Mouse (Mus musculus) stomach, embryonic 15.5 days (tissue): ENCODE measurements at regions not wholly inside any gene's neighbourhood (a gene's known extent, or its start where the extent isn't known, plus 50 kb on each side); places are given as distances from the start of the nearest gene placed in this dataset.

Experiments
- ATAC-seq: fragments of 200-750 bp; cut with Nextera tagmentation; 2 replicates; pipeline ENCODE4 v1.8.0; 2017; ENCODE audit warnings: low read depth, moderate number of reproducible peaks, moderate TSS enrichment; ENCODE audit not compliant: insufficient read depth, low FRiP score
- H3K27ac ChIP-seq: fragments of 300-500 bp; sonication (generic); 2 replicates; pipeline ENCODE4 v1.5.1; 2015; ENCODE audit warnings: mild to moderate bottlenecking, inconsistent platforms
- H3K27me3 ChIP-seq: fragments of 300-500 bp; sonication (generic); replicated peaks from 2 replicates; pipeline ENCODE4 v1.6.1; 2015; ENCODE audit warnings: inconsistent platforms
- H3K36me3 ChIP-seq: fragments of 300-500 bp; sonication (generic); 2 replicates; pipeline ENCODE4 v1.6.1; 2015; ENCODE audit warnings: inconsistent platforms
- H3K4me1 ChIP-seq: fragments of 300-500 bp; sonication (generic); 2 replicates; pipeline ENCODE4 v1.6.1; 2015; ENCODE audit warnings: inconsistent platforms
- H3K4me2 ChIP-seq: fragments of 300-500 bp; sonication (generic); 2 replicates; pipeline ENCODE4 v1.6.1; 2015; ENCODE audit warnings: mild to moderate bottlenecking, inconsistent platforms
- H3K4me3 ChIP-seq: fragments of 300-500 bp; sonication (generic); replicated peaks from 2 replicates; pipeline ENCODE4 v1.5.1; 2015; ENCODE audit warnings: inconsistent platforms
- H3K9ac ChIP-seq: fragments of 300-500 bp; sonication (generic); 2 replicates; pipeline ENCODE4 v1.6.1; 2015; ENCODE audit warnings: inconsistent platforms
- H3K9me3 ChIP-seq: fragments of 300-500 bp; sonication (generic); 2 replicates; pipeline ENCODE4 v1.6.1; 2016; ENCODE audit warnings: inconsistent platforms
- WGBS: fragments of 180-500 bp; shearing (Covaris S2); methylation state at CpG from one replicate; pipeline ENCODE4 v1.1.7; 2015; 5-methylcytosine and 5-hydroxymethylcytosine counted together

DNA sequence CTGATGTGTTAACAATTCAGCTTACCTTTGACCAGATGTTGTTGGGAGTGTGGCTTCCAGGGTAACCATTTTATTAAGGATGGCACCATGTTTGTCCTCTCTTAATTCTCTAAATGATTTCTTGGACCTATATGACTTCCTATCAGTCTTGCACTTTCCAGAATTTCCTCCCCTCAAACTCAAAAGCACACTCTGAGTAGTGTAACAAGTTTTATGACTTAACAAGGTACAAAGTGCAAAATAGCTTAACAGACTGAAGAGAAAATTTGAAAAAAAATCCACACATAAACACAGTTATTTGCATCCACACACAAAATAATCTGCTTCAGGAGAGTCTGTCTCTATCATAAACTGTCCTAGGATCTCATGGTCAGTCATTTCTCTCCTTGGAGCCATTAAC is 251.0 kb upstream of the Kirrel3 start:
- no peak overlapping the region for H3K27ac ChIP-seq
- H3K27me3 ChIP-seq = no peaks in the 10 kb centered on the region
- ATAC-seq = no peak
- no peaks in the 10 kb centered on the region for H3K9me3 ChIP-seq
- H3K9ac ChIP-seq = no peak overlapping the region
- H3K4me3 ChIP-seq = no peak overlapping the region
- no peak overlapping the region for H3K4me2 ChIP-seq
- H3K36me3 ChIP-seq = no peaks in the 10 kb centered on the region
- no peaks in the 10 kb centered on the region for H3K4me1 ChIP-seq

- no peak overlapping the region for H3K4me2 ChIP-seq
- WGBS = 85% methylated on average over 2 of the region's 2 CpGs
- H3K9me3 ChIP-seq = no peaks in the 10 kb centered on the region
- H3K4me1 ChIP-seq = no peaks in the 10 kb centered on the region
- H3K36me3 ChIP-seq = no peaks in the 10 kb centered on the region
- H3K9ac ChIP-seq = no peak overlapping the region
- H3K27me3 ChIP-seq = no peaks in the 10 kb centered on the region
- no peak overlapping the region for H3K27ac ChIP-seq
- H3K4me3 ChIP-seq = no peak overlapping the region
- ATAC-seq = no peak
Observed at GRCm38 (mm10) chr9:34239531-34239930, 246.2 kb upstream of the Kirrel3 start.

DNA sequence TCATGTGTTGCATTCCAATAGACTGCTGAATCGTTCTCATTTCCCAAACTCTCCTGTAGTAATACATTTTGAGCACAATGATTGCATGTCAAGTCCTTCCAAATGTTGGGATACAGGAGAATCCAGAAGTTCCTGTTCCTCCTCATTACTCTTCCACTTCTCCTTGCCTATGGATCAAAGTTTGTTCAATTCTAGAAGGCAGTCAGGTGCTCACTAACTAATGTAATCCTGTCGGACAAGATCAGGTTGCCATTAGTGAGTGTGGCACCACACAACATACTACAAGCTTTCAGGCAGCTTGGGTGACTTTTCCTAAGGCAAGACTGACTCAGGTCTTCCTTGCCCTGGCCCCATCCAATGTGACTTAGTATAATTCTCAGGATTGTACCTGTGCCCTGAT is 242.0 kb upstream of the Kirrel3 start:
- Histone ChIP-seq H3K9me3 (no peaks in the 10 kb centered on the region), H3K4me2 (no peak overlapping the region), H3K27me3 (no peaks in the 10 kb centered on the region), H3K4me1 (no peaks in the 10 kb centered on the region), H3K36me3 (no peaks in the 10 kb centered on the region), H3K9ac (no peak overlapping the region), H3K27ac (no peak overlapping the region), H3K4me3 (no peak overlapping the region)
- ATAC-seq = no peak
- WGBS = 72% methylated on average over 2 of the region's 2 CpGs

DNA sequence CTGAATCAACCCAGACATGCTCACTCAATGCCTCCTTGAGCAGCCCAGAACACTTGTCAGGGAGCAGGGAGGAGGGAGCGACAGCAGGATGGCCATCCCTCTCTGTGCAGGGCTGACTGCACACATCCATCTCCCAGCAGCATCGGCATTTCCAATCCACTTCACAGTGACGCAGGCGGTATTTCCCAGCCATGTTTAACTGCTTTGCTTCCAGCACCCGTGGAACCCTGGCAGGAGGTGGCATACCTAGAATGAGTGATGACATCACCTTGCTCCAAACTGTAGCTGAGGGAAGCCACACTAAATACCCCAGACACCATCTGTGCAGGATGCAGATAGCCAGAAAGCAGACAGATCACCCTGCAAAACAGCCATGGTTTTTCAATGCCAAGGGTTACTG is 241.1 kb upstream of the Kirrel3 start:
- Histone ChIP-seq H3K27ac (no peak overlapping the region), H3K9ac (no peak overlapping the region), H3K4me1 (no peaks in the 10 kb centered on the region), H3K36me3 (no peaks in the 10 kb centered on the region), H3K4me2 (no peak overlapping the region), H3K4me3 (no peak overlapping the region), H3K27me3 (no peaks in the 10 kb centered on the region), H3K9me3 (no peaks in the 10 kb centered on the region)
- no peak for ATAC-seq
- WGBS = 75% methylated on average over 5 of the region's 5 CpGs

DNA sequence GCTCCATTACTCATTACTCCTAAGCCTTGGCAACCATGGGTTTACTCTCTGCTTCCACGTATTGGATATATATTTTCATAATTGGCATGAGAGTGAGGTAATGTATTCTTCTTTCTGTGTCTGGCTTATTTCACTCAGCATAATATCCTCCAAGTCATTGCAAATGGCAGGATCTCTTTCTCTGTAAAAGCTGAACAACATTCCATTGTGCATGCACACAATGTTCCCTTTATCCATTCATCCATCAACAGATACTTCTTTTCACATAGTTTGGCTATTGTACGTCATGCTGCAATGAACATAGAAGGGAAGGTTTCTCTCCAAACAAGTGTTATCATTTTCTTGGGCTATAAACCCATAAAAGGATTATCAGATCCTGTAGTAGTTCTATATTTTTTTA is 232.9 kb upstream of the Kirrel3 start:
- H3K36me3 ChIP-seq = no peaks in the 10 kb centered on the region
- H3K27ac ChIP-seq = no peak overlapping the region
- H3K4me2 ChIP-seq = no peak overlapping the region
- no peaks in the 10 kb centered on the region for H3K4me1 ChIP-seq
- 64% methylated on average over 2 of the region's 2 CpGs for WGBS
- H3K4me3 ChIP-seq = no peak overlapping the region
- H3K9me3 ChIP-seq = no peaks in the 10 kb centered on the region
- no peak for ATAC-seq
- H3K27me3 ChIP-seq = no peaks in the 10 kb centered on the region
- H3K9ac ChIP-seq = no peak overlapping the region

DNA sequence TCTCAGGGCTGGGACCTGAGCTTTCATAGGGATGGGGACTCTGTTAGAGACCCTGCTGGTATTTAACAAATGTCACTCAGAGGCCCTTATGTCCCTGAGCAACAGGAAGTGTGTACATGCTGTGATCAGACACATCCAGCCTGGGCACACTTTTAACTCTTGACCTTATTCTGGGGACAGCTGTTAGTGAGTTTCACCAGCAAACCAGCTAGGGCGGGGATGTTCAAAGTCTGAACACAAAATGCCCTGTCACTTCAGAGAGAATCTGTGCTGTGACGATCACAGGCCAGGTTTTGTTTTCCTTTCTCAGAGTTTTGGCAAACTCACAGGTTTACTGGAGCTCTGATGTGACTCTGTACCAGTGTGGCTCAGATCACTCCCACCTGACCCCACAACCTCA is 227.2 kb upstream of the Kirrel3 start:
- Histone ChIP-seq H3K36me3 (no peaks in the 10 kb centered on the region), H3K4me2 (no peak overlapping the region), H3K27ac (no peak overlapping the region), H3K4me1 (no peaks in the 10 kb centered on the region), H3K9me3 (no peaks in the 10 kb centered on the region), H3K4me3 (no peak overlapping the region), H3K9ac (no peak overlapping the region), H3K27me3 (no peaks in the 10 kb centered on the region)
- ATAC-seq = no peak
- 53% methylated on average over 2 of the region's 2 CpGs for WGBS

- H3K4me1 ChIP-seq = no peaks in the 10 kb centered on the region; the same call in 1 of the 2 replicates
- H3K9me3 ChIP-seq = no peaks in the 10 kb centered on the region
- H3K4me3 ChIP-seq = no peak overlapping the region
- H3K27me3 ChIP-seq = no peaks in the 10 kb centered on the region
- H3K9ac ChIP-seq = no peak overlapping the region
- 69% methylated on average over 5 of the region's 5 CpGs for WGBS
- H3K27ac ChIP-seq = no peak overlapping the region
- no peak for ATAC-seq
- no peak overlapping the region for H3K4me2 ChIP-seq
- H3K36me3 ChIP-seq = no peaks in the 10 kb centered on the region
Observed at GRCm38 (mm10) chr9:34278068-34278467, 207.6 kb upstream of the Kirrel3 start.

GRCm38 (mm10) chr9:34279386-34279785 is 206.3 kb upstream of the Kirrel3 start:
- ATAC-seq = no peak
- no peaks in the 10 kb centered on the region; the same call in 1 of the 2 replicates for H3K4me1 ChIP-seq
- no peaks in the 10 kb centered on the region for H3K9me3 ChIP-seq
- H3K27me3 ChIP-seq = no peaks in the 10 kb centered on the region
- no peak overlapping the region for H3K4me3 ChIP-seq
- no peak overlapping the region for H3K27ac ChIP-seq
- H3K9ac ChIP-seq = no peak overlapping the region
- H3K4me2 ChIP-seq = no peak overlapping the region
- H3K36me3 ChIP-seq = no peaks in the 10 kb centered on the region
- 69% methylated on average over 2 of the region's 2 CpGs for WGBS

- Histone ChIP-seq H3K27ac (no peak overlapping the region), H3K4me3 (no peak overlapping the region), H3K4me2 (no peak overlapping the region), H3K4me1 (no peaks in the 10 kb centered on the region; the same call in 1 of the 2 replicates), H3K9ac (no peak overlapping the region), H3K9me3 (no peaks in the 10 kb centered on the region), H3K36me3 (no peaks in the 10 kb centered on the region), H3K27me3 (no peaks in the 10 kb centered on the region)
- 29% methylated on average over 2 of the region's 2 CpGs for WGBS
- ATAC-seq = peak; percentile 58; the same call in 1 of the 2 replicates
Observed at GRCm38 (mm10) chr9:34279906-34280305, 205.8 kb upstream of the Kirrel3 start.

GRCm38 (mm10) chr9:34280311-34281208 is 205.1 kb upstream of the Kirrel3 start:
- Histone ChIP-seq H3K4me2 (no peak overlapping the region), H3K9me3 (no peaks in the 10 kb centered on the region), H3K36me3 (no peaks in the 10 kb centered on the region), H3K4me1 (no peaks in the 10 kb centered on the region; the same call in 1 of the 2 replicates), H3K27me3 (no peaks in the 10 kb centered on the region), H3K27ac (no peak overlapping the region), H3K9ac (no peak overlapping the region), H3K4me3 (no peak overlapping the region)
- WGBS = 72% methylated on average over 11 of the region's 11 CpGs
- no peak for ATAC-seq

DNA sequence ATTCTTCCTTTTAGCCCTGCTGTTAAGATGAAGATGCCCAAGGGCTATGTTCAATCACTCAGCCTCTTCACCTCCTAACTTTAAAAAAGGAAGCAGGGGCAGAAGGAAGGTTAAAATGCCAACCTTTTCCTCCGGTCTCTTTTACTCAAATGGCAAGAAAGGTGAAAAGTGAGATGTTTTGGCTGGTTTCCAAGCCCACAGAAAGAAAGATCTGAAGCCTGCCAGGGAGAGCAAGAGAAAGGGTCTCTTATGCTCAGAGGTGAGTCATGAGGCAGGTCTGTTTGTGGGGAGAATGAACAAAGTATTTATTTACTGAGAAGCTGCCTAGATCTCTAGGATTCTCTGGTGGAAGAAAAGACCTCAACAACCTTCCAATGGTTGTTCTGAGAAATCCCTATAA is 162.1 kb upstream of the Kirrel3 start:
- Histone ChIP-seq H3K27me3 (no peaks in the 10 kb centered on the region), H3K27ac (no peak overlapping the region), H3K4me2 (no peak overlapping the region), H3K36me3 (no peaks in the 10 kb centered on the region), H3K9ac (no peak overlapping the region), H3K9me3 (no peaks in the 10 kb centered on the region), H3K4me3 (no peak overlapping the region), H3K4me1 (no peaks in the 10 kb centered on the region)
- ATAC-seq = no peak
- WGBS = 34% methylated on average over 1 of the region's 1 CpGs

- no peaks in the 10 kb centered on the region for H3K27me3 ChIP-seq
- ATAC-seq = no peak
- no peak overlapping the region for H3K27ac ChIP-seq
- no peaks in the 10 kb centered on the region for H3K36me3 ChIP-seq
- no peak overlapping the region for H3K9ac ChIP-seq
- WGBS = 77% methylated on average over 1 of the region's 1 CpGs
- H3K4me1 ChIP-seq = no peaks in the 10 kb centered on the region
- H3K4me2 ChIP-seq = no peak overlapping the region
- no peaks in the 10 kb centered on the region for H3K9me3 ChIP-seq
- H3K4me3 ChIP-seq = no peak overlapping the region
Observed at GRCm38 (mm10) chr9:34328723-34329122, 157.0 kb upstream of the Kirrel3 start.

GRCm38 (mm10) chr9:34334112-34334511 is 151.6 kb upstream of the Kirrel3 start:
- no peak overlapping the region for H3K4me2 ChIP-seq
- H3K9ac ChIP-seq = no peak overlapping the region
- H3K27me3 ChIP-seq = no peaks in the 10 kb centered on the region
- H3K27ac ChIP-seq = no peak overlapping the region
- no peak overlapping the region for H3K4me3 ChIP-seq
- H3K36me3 ChIP-seq = no peaks in the 10 kb centered on the region
- no peak for ATAC-seq
- H3K4me1 ChIP-seq = no peaks in the 10 kb centered on the region
- no peaks in the 10 kb centered on the region for H3K9me3 ChIP-seq
